Mouse (Mus musculus) hindbrain, embryonic 11.5 days (tissue): Measurements from ENCODE around the gene Gm49337. TPM values are rescaled to one million over a fixed set of nuclear protein-coding genes. Genes with fewer than 3 reads are reported as not detected.
A peak's percentile ranks its signal among the peaks of the same experiment; 100 is the strongest.

ENCODE experiments used
- ATAC-seq: fragments of 200-750 bp; cut with Nextera tagmentation; 2 replicates; pipeline ENCODE4 v1.8.0; 2017; ENCODE audit warnings: mild to moderate bottlenecking, moderate TSS enrichment, moderate library complexity; ENCODE audit not compliant: low FRiP score
- DNase-seq: peaks from one replicate; pipeline ENCODE4 v3.0.0-alpha.2; 2015; ENCODE audit warnings: low spot score
- H3K27ac ChIP-seq: fragments of 300-500 bp; sonication (generic); 2 replicates; pipeline ENCODE4 v1.5.1; 2014; ENCODE audit warnings: mild to moderate bottlenecking, low read depth, low read length
- H3K27me3 ChIP-seq: fragments of 300-500 bp; sonication (generic); 2 replicates; pipeline ENCODE4 v1.6.1; 2014; ENCODE audit warnings: mild to moderate bottlenecking, low read length, moderate library complexity, mixed read lengths; ENCODE audit not compliant: control insufficient read depth, insufficient read depth
- H3K36me3 ChIP-seq: fragments of 300-500 bp; sonication (generic); 2 replicates; pipeline ENCODE4 v1.6.1; 2014; ENCODE audit warnings: mild to moderate bottlenecking, low read length, moderate library complexity, mixed read lengths; ENCODE audit not compliant: control insufficient read depth, insufficient read depth
- H3K4me1 ChIP-seq: fragments of 300-500 bp; sonication (generic); replicated peaks from 2 replicates; pipeline ENCODE4 v1.6.1; 2014; ENCODE audit warnings: low read length, mixed read lengths; ENCODE audit not compliant: control insufficient read depth, insufficient read depth
- H3K4me2 ChIP-seq: fragments of 300-500 bp; sonication (generic); replicated peaks from 2 replicates; pipeline ENCODE4 v1.6.1; 2014; ENCODE audit warnings: mild to moderate bottlenecking, low read depth, low read length
- H3K4me3 ChIP-seq: fragments of 300-500 bp; sonication (generic); 2 replicates; pipeline ENCODE4 v1.5.1; 2014; ENCODE audit warnings: low read depth, low read length
- H3K9ac ChIP-seq: fragments of 300-500 bp; sonication (generic); 2 replicates; pipeline ENCODE4 v1.6.1; 2014; ENCODE audit warnings: low read depth, low read length
- H3K9me3 ChIP-seq: fragments of 300-500 bp; sonication (generic); 2 replicates; pipeline ENCODE4 v1.6.1; 2016; ENCODE audit warnings: low read length; ENCODE audit not compliant: control insufficient read depth
- WGBS: fragments of 180-500 bp; shearing (Covaris S2); extraction: QIAGEN DNeasy Blood & Tissue Kit; methylation state at CpG from one replicate; pipeline ENCODE4 v1.1.7; 2014; 5-methylcytosine and 5-hydroxymethylcytosine counted together
- polyA plus RNA-seq: library from polyadenylated mRNA; unstranded; fragments of >200 nt; fragmentation: Nextera tagmentation; extraction: Ambion mirVana; gene quantifications from 2 replicates; pipeline ENCODE4 v1.2.1, GENCODE M21; 2014

Gm49337 gene
- polyA plus RNA-seq, 1 experiment from 2014 or later = not detected

- peaks cover 17% of the 10 kb centered on the region; the same call in 1 of the 2 replicates for H3K36me3 ChIP-seq
- H3K9ac ChIP-seq = no peak overlapping the region
- 94% methylated on average over 15 of the region's 15 CpGs for WGBS
Measured at GRCm38 (mm10) chr4:116152702-116153101, 20.5 kb upstream of the Gm49337 start.

GRCm38 (mm10) chr4:116157882-116158281 is 15.3 kb upstream of the Gm49337 start:
- Histone ChIP-seq H3K4me3 (no peak overlapping the region), H3K9me3 (no peaks in the 10 kb centered on the region), H3K36me3 (peaks cover 23% of the 10 kb centered on the region; the same call in 1 of the 2 replicates), H3K9ac (no peak overlapping the region), H3K4me2 (no peak overlapping the region), H3K27ac (no peak overlapping the region), H3K4me1 (no peaks in the 10 kb centered on the region), H3K27me3 (no peaks in the 10 kb centered on the region)
- 93% methylated on average over 2 of the region's 2 CpGs for WGBS
- ATAC-seq (no peak), DNase-seq (no peak)

More at GRCm38 (mm10) chr4:116152702-116153101, 20.5 kb upstream of the Gm49337 start:
- ATAC-seq (no peak), DNase-seq (no peak)
- H3K9me3 ChIP-seq = no peaks in the 10 kb centered on the region
- H3K4me1 ChIP-seq = peaks cover 5% of the 10 kb centered on the region; the same call in 1 of the 2 replicates
- no peak overlapping the region for H3K4me3 ChIP-seq
- H3K27me3 ChIP-seq = no peaks in the 10 kb centered on the region
- no peak overlapping the region for H3K27ac ChIP-seq
- H3K4me2 ChIP-seq = no peak overlapping the region

GRCm38 (mm10) chr4:116159912-116160311 is 13.3 kb upstream of the Gm49337 start:
- no peak for ATAC-seq
- Histone ChIP-seq H3K27me3 (no peaks in the 10 kb centered on the region), H3K9me3 (no peaks in the 10 kb centered on the region), H3K4me2 (no peak overlapping the region), H3K4me3 (no peak overlapping the region), H3K9ac (no peak overlapping the region), H3K4me1 (no peaks in the 10 kb centered on the region), H3K36me3 (peaks cover 16% of the 10 kb centered on the region; the same call in 1 of the 2 replicates), H3K27ac (no peak overlapping the region)
- WGBS = 82% methylated on average over 3 of the region's 3 CpGs
- peak; percentile 42 for DNase-seq

- Histone ChIP-seq H3K4me3 (no peak overlapping the region), H3K27me3 (no peaks in the 10 kb centered on the region), H3K4me2 (no peak overlapping the region), H3K27ac (no peak overlapping the region), H3K36me3 (peaks cover 14% of the 10 kb centered on the region; the same call in 1 of the 2 replicates), H3K9ac (no peak overlapping the region), H3K4me1 (no peaks in the 10 kb centered on the region), H3K9me3 (no peaks in the 10 kb centered on the region)
- DNase-seq (no peak), ATAC-seq (no peak)
- WGBS = 90% methylated on average over 3 of the region's 3 CpGs
Measured at GRCm38 (mm10) chr4:116160769-116161168, 12.4 kb upstream of the Gm49337 start.

GRCm38 (mm10) chr4:116162142-116162541 is 11.0 kb upstream of the Gm49337 start:
- Histone ChIP-seq H3K9ac (no peak overlapping the region), H3K27me3 (no peaks in the 10 kb centered on the region), H3K36me3 (0 out of 2 replicates have a peak, but pooled peaks cover 6% of the 10 kb centered on the region), H3K9me3 (no peaks in the 10 kb centered on the region), H3K4me2 (no peak overlapping the region), H3K27ac (no peak overlapping the region), H3K4me1 (no peaks in the 10 kb centered on the region), H3K4me3 (no peak overlapping the region)
- DNase-seq (no peak), ATAC-seq (no peak)
- WGBS = 81% methylated on average over 4 of the region's 4 CpGs

GRCm38 (mm10) chr4:116164759-116165554 is 8.2 kb upstream of the Gm49337 start:
- H3K9ac ChIP-seq = no peak overlapping the region
- no peaks in the 10 kb centered on the region for H3K27me3 ChIP-seq
- no peak overlapping the region for H3K4me2 ChIP-seq
- H3K36me3 ChIP-seq = no peaks in the 10 kb centered on the region
- H3K9me3 ChIP-seq = no peaks in the 10 kb centered on the region
- no peak overlapping the region for H3K4me3 ChIP-seq
- DNase-seq (no peak), ATAC-seq (no peak)
- WGBS = 90% methylated on average over 2 of the region's 2 CpGs
- H3K27ac ChIP-seq = no peak overlapping the region
- H3K4me1 ChIP-seq = no peaks in the 10 kb centered on the region

GRCm38 (mm10) chr4:116165708-116166407 is 7.3 kb upstream of the Gm49337 start:
- H3K4me3 ChIP-seq = no peak overlapping the region
- DNase-seq (no peak), ATAC-seq (no peak)
- WGBS = 65% methylated on average over 8 of the region's 8 CpGs
- H3K27ac ChIP-seq = no peak overlapping the region
- H3K9ac ChIP-seq = no peak overlapping the region
- no peaks in the 10 kb centered on the region for H3K9me3 ChIP-seq
- no peaks in the 10 kb centered on the region for H3K36me3 ChIP-seq
- no peaks in the 10 kb centered on the region for H3K27me3 ChIP-seq
- H3K4me1 ChIP-seq = no peaks in the 10 kb centered on the region
- no peak overlapping the region for H3K4me2 ChIP-seq

- no peaks in the 10 kb centered on the region for H3K4me1 ChIP-seq
- H3K9ac ChIP-seq = no peak within 1 kb of the TSS
- H3K27me3 ChIP-seq = no peaks in the 10 kb centered on the region
- H3K27ac ChIP-seq = no peak within 1 kb of the TSS
- WGBS = 40% methylated on average over 7 of the region's 7 CpGs
- no peak for DNase-seq
- no peaks in the 10 kb centered on the region for H3K9me3 ChIP-seq
- ATAC-seq = no peak
- H3K4me3 ChIP-seq = no peak within 1 kb of the TSS
- H3K4me2 ChIP-seq = no peak within 1 kb of the TSS
- no peaks in the 10 kb centered on the region for H3K36me3 ChIP-seq
Measured at GRCm38 (mm10) chr4:116167404-116167803, 5.8 kb upstream of the Gm49337 start, which contains the start of gene Tspan1. Gene Tspan1, minus strand, starts transcription at chr4:116167601.
